In genomic region chr11:80696350-80696749, GRCm38 (mm10) we compare ENCODE assay signal across 8 mouse cellular contexts.
DNase-seq lines count a peak whose midpoint lies in the region; ATAC-seq and TF ChIP-seq lines count a peak whose summit lies in the region.
"Had no signal": no experiment of that assay in that cellular context is flagged by ENCODE, and none has a peak within 500 bp of the region (broad histone marks: within the 10 kb centered on the region; RNA-seq: fewer than 3 reads in every experiment).

No protein-coding gene starts in this region.

- WGBS in kidney, embryonic 15.5 days: 6% methylated on average over 4 of the region's 4 CpGs

- no peak overlapping the region for H3K27ac ChIP-seq in kidney, embryonic 15.5 days
- H3K27ac ChIP-seq: lung, embryonic 15.5 days had no signal

- H3K36me3 ChIP-seq in kidney, embryonic 15.5 days: no peaks in the 10 kb centered on the region
- no peaks in the 10 kb centered on the region for H3K36me3 ChIP-seq in splenic B cell, adult 2 months (ENCODE audit: control insufficient read depth, insufficient read depth, low read length, poor library complexity, severe bottlenecking)
- H3K36me3 ChIP-seq: lung, embryonic 15.5 days had no signal

- no peaks in the 10 kb centered on the region for H3K4me1 ChIP-seq in kidney, embryonic 15.5 days
- H3K4me1 ChIP-seq: lung, embryonic 15.5 days had no signal

- no peaks in the 10 kb centered on the region for H3K27me3 ChIP-seq in kidney, embryonic 15.5 days
- no peaks in the 10 kb centered on the region for H3K27me3 ChIP-seq in Patski
- no peaks in the 10 kb centered on the region for H3K27me3 ChIP-seq in splenic B cell, adult 2 months (ENCODE audit: control insufficient read depth, insufficient read depth, low read length, poor library complexity, severe bottlenecking)
- H3K27me3 ChIP-seq: lung, embryonic 15.5 days had no signal

- peak; percentile 47 for TF ChIP-seq CTCF in Patski (IDR thresholded peaks at IDR 0.05)

- no peaks in the 10 kb centered on the region for H3K9me3 ChIP-seq in kidney, embryonic 15.5 days (replicated peaks)
- H3K9me3 ChIP-seq: lung, embryonic 15.5 days had no signal

- H3K9ac ChIP-seq in kidney, embryonic 15.5 days: no peak overlapping the region
- H3K9ac ChIP-seq: lung, embryonic 15.5 days had no signal

- no peak overlapping the region for H3K4me2 ChIP-seq in kidney, embryonic 15.5 days
- H3K4me2 ChIP-seq: lung, embryonic 15.5 days had no signal

- CTCF ChIA-PET in Patski (lab: Charles Lee): interaction anchor here (1.8 kb wide), 1 partner anchor 104 kb away, joined by 7 read pairs; no protein-coding TSS in a partner anchor

- DNase-seq in kidney, postnatal 14 days: peak; percentile 56
- peak; percentile 28 for DNase-seq in CD4-positive helper T cell, adult 2 months (ENCODE audit: low read depth, low spot score)
- DNase-seq in Patski (ENCODE audit: low read depth, low spot score): no peak
- peak; percentile 40 to 62 for DNase-seq in heart, postnatal 10 days
- DNase-seq in splenic B cell, adult 2 months (ENCODE audit: low read depth, low spot score): peak; percentile 76
- DNase-seq in right cerebral cortex, postnatal 14 days: no peak

- in situ Hi-C loops in Patski (cut with MboI; ENCODE audit: low pct_unique_long_range_greater_than_20kb): loop anchor here (5.0 kb wide), 1 partner anchor 86 kb away; the partner anchor contains the start of gene Myo1d

- intact Hi-C loops in heart, postnatal 10 days (cut with DNase I): loop anchor here (1.0 to 2.0 kb wide), 4 partner anchors 84 to 155 kb away; partner anchors contain the start of genes Myo1d and Tmem98

- no peak overlapping the region for H3K4me3 ChIP-seq in kidney, embryonic 15.5 days (replicated peaks)
- H3K4me3 ChIP-seq: lung, embryonic 15.5 days had no signal

- no peak for ATAC-seq in kidney, embryonic 15.5 days (replicated peaks; ENCODE audit: low FRiP score)
- ATAC-seq in Patski: no peak

- POLR2A ChIA-PET in Patski (lab: Charles Lee): no interaction called here

Comparison
In these comparisons a context has a peak if more than half of its experiments do, and no peak if none do; other contexts are left out.
1. DNase-seq: peak in kidney, postnatal 14 days (single experiment), CD4-positive helper T cell, adult 2 months (single experiment), heart, postnatal 10 days (2 of 2) and splenic B cell, adult 2 months (single experiment); none in Patski (single experiment) and right cerebral cortex, postnatal 14 days (single experiment).